Mouse (Mus musculus) MEL (cell line): ENCODE measurements around the gene Lrig3. TPM values are rescaled to one million over a fixed set of nuclear protein-coding genes. Genes with fewer than 3 reads are reported as not detected.

Source experiments
- DNase-seq: peaks from one replicate; pipeline ENCODE4 v3.0.0; 2011; ENCODE audit warnings: low read depth, low spot score
- H3K27ac ChIP-seq: 2 replicates; pipeline ENCODE4 v1.5.1; 2012; ENCODE audit warnings: low read depth, mild to moderate bottlenecking, control low read depth, low read length, moderate library complexity; ENCODE audit not compliant: control insufficient read depth
- H3K27me3 ChIP-seq, 2 experiments: fragments of 150-350 bp in 1 of 2; sonication (generic) in 1 of 2; 2 replicates each; pipeline ENCODE4 v1.6.1; 2012; ENCODE audit warnings: low read length in 2 of 2, mild to moderate bottlenecking in 2 of 2, improper control_type of control experiment in 1 of 2, moderate library complexity in 1 of 2; ENCODE audit not compliant: insufficient read depth in 2 of 2, control insufficient read depth in 1 of 2
- H3K36me3 ChIP-seq, 2 experiments: 2 replicates each; pipeline ENCODE4 v1.6.1; 2012 to 2014; ENCODE audit warnings: low read length in 2 of 2, improper control_type of control experiment in 1 of 2, inconsistent platforms in 1 of 2, mild to moderate bottlenecking in 1 of 2; ENCODE audit not compliant: insufficient read depth in 2 of 2, control insufficient read depth in 1 of 2
- H3K4me1 ChIP-seq, 2 experiments: fragments of 150-350 bp in 1 of 2; sonication (generic) in 1 of 2; 2 replicates each; pipeline ENCODE4 v1.6.1; 2012; ENCODE audit warnings: low read length in 2 of 2, improper control_type of control experiment in 1 of 2, mild to moderate bottlenecking in 1 of 2; ENCODE audit not compliant: insufficient read depth in 2 of 2, control insufficient read depth in 1 of 2
- H3K4me3 ChIP-seq, 2 experiments: fragments of 150-350 bp in 1 of 2; sonication (generic) in 1 of 2; 2 replicates each; pipeline ENCODE4 v1.5.1; 2012; ENCODE audit warnings: low read depth in 2 of 2, low read length in 2 of 2, mild to moderate bottlenecking in 2 of 2, moderate library complexity in 2 of 2, control low read depth in 1 of 2, improper control_type of control experiment in 1 of 2; ENCODE audit not compliant: control insufficient read depth in 1 of 2, insufficient read depth in 1 of 2
- H3K79me2 ChIP-seq: 2 replicates; pipeline ENCODE4 v1.6.1; 2012; ENCODE audit warnings: mild to moderate bottlenecking, low read length, moderate library complexity; ENCODE audit not compliant: control insufficient read depth, poor library complexity, insufficient read depth
- H3K9ac ChIP-seq: 2 replicates; pipeline ENCODE4 v1.6.1; 2012; ENCODE audit warnings: low read depth, mild to moderate bottlenecking, control low read depth, low read length, moderate library complexity; ENCODE audit not compliant: control insufficient read depth, poor library complexity, severe bottlenecking
- H3K9me3 ChIP-seq: fragments of 150-350 bp; sonication (generic); replicated peaks from 2 replicates; pipeline ENCODE4 v1.6.1; 2012; ENCODE audit warnings: mild to moderate bottlenecking, low read length, improper control_type of control experiment, moderate library complexity; ENCODE audit not compliant: insufficient read depth
- BHLHE40 ChIP-seq: IDR thresholded peaks from 2 replicates; pipeline ENCODE4 v1.6.1; 2012; ENCODE audit warnings: low read depth, mild to moderate bottlenecking, inconsistent platforms, low read length, improper control_type of control experiment, borderline replicate concordance
- CTCF ChIP-seq, 3 experiments: IDR thresholded peaks in 2 of 3; conservative IDR thresholded peaks in 1 of 3; 2 replicates each; pipeline ENCODE4 v1.5.1; 2011 to 2012; ENCODE audit warnings: low read length in 3 of 3, low read depth in 2 of 3, mild to moderate bottlenecking in 2 of 3, improper control_type of control experiment in 1 of 3, inconsistent platforms in 1 of 3, mixed read lengths in 1 of 3, moderate library complexity in 1 of 3; ENCODE audit not compliant: control insufficient read depth in 1 of 3, insufficient read depth in 1 of 3, poor library complexity in 1 of 3, severe bottlenecking in 1 of 3
- E2F4 ChIP-seq: IDR thresholded peaks from 2 replicates; pipeline ENCODE4 v1.6.1; 2011; ENCODE audit warnings: low read depth, low read length, improper control_type of control experiment, borderline replicate concordance
- ETS1 ChIP-seq: IDR thresholded peaks from 2 replicates; pipeline ENCODE4 v1.6.1; 2012; ENCODE audit warnings: low read depth, mild to moderate bottlenecking, inconsistent platforms, low read length, improper control_type of control experiment, moderate library complexity
- GABPA ChIP-seq: IDR thresholded peaks from 2 replicates; pipeline ENCODE4 v1.6.1; 2012; ENCODE audit warnings: low read depth, mild to moderate bottlenecking, inconsistent platforms, low read length, improper control_type of control experiment, moderate library complexity
- GATA1 ChIP-seq: IDR thresholded peaks from 2 replicates; pipeline ENCODE4 v1.6.1; 2011; ENCODE audit warnings: low read depth, low read length, improper control_type of control experiment
- HCFC1 ChIP-seq: IDR thresholded peaks from 2 replicates; pipeline ENCODE4 v1.6.1; 2012; ENCODE audit warnings: low read depth, mild to moderate bottlenecking, inconsistent platforms, low read length, improper control_type of control experiment, moderate library complexity
- JUND ChIP-seq: IDR thresholded peaks from 2 replicates; pipeline ENCODE4 v1.6.1; 2011; ENCODE audit warnings: low read depth, mild to moderate bottlenecking, improper control_type of control experiment, low read length
- MAFK ChIP-seq: IDR thresholded peaks from 2 replicates; pipeline ENCODE4 v1.6.1; 2011; ENCODE audit warnings: low read depth, mild to moderate bottlenecking, low read length, improper control_type of control experiment, borderline replicate concordance
- MAX ChIP-seq: IDR thresholded peaks from 2 replicates; pipeline ENCODE4 v1.6.1; 2011; ENCODE audit warnings: low read length, improper control_type of control experiment
- MAZ ChIP-seq: IDR thresholded peaks from 2 replicates; pipeline ENCODE4 v1.6.1; 2012; ENCODE audit warnings: low read depth, mild to moderate bottlenecking, inconsistent platforms, low read length, improper control_type of control experiment
- MEF2A ChIP-seq: IDR thresholded peaks from 2 replicates; pipeline ENCODE4 v1.6.1; 2014; ENCODE audit warnings: low read depth, mild to moderate bottlenecking, inconsistent platforms, low read length, improper control_type of control experiment; ENCODE audit not compliant: poor library complexity, insufficient replicate concordance, severe bottlenecking; ENCODE audit errors: extremely low read depth
- MYB ChIP-seq: IDR thresholded peaks from 2 replicates; pipeline ENCODE4 v1.6.1; 2011; ENCODE audit warnings: mild to moderate bottlenecking, low read depth, low read length, improper control_type of control experiment
- MYC ChIP-seq: IDR thresholded peaks from 2 replicates; pipeline ENCODE4 v1.6.1; 2011; ENCODE audit warnings: low read depth, mild to moderate bottlenecking, low read length, improper control_type of control experiment, moderate library complexity
- POLR2A ChIP-seq, 2 experiments: IDR thresholded peaks; 2 replicates each; pipeline ENCODE4 v1.6.1; 2011 to 2012; ENCODE audit warnings: low read length in 2 of 2, mild to moderate bottlenecking in 2 of 2, control low read depth in 1 of 2, improper control_type of control experiment in 1 of 2, low read depth in 1 of 2, moderate library complexity in 1 of 2; ENCODE audit not compliant: control insufficient read depth in 1 of 2, insufficient read depth in 1 of 2, poor library complexity in 1 of 2
- POLR2AphosphoS2 ChIP-seq: IDR thresholded peaks from 2 replicates; pipeline ENCODE4 v1.6.1; 2011; ENCODE audit warnings: low read length, improper control_type of control experiment
- POLR2AphosphoS5 ChIP-seq: IDR thresholded peaks from 2 replicates; pipeline ENCODE4 v1.6.1; 2012; ENCODE audit warnings: low read depth, borderline replicate concordance, mild to moderate bottlenecking, inconsistent platforms, low read length, moderate library complexity, mixed read lengths
- RAD21 ChIP-seq: IDR thresholded peaks from 2 replicates; pipeline ENCODE4 v1.6.1; 2011; ENCODE audit warnings: mild to moderate bottlenecking, low read depth, low read length, improper control_type of control experiment
- RCOR1 ChIP-seq: IDR thresholded peaks from 2 replicates; pipeline ENCODE4 v1.6.1; 2012; ENCODE audit warnings: low read depth, mild to moderate bottlenecking, inconsistent platforms, low read length, improper control_type of control experiment
- SIN3A ChIP-seq: IDR thresholded peaks from 2 replicates; pipeline ENCODE4 v1.6.1; 2012; ENCODE audit warnings: low read length, improper control_type of control experiment, inconsistent platforms
- TBP ChIP-seq: IDR thresholded peaks from 2 replicates; pipeline ENCODE4 v1.8.0; 2011; ENCODE audit warnings: low read depth, low read length, improper control_type of control experiment
- TCF12 ChIP-seq: IDR thresholded peaks from 2 replicates; pipeline ENCODE4 v1.6.1; 2014; ENCODE audit warnings: low read depth, mild to moderate bottlenecking, inconsistent platforms, low read length, improper control_type of control experiment, moderate library complexity
- UBTF ChIP-seq: IDR thresholded peaks from 2 replicates; pipeline ENCODE4 v1.6.1; 2012; ENCODE audit warnings: low read depth, mild to moderate bottlenecking, inconsistent platforms, low read length, improper control_type of control experiment, moderate library complexity, borderline replicate concordance; ENCODE audit not compliant: insufficient read depth
- USF1 ChIP-seq: IDR thresholded peaks from 2 replicates; pipeline ENCODE4 v1.6.1; 2014; ENCODE audit warnings: low read depth, mild to moderate bottlenecking, inconsistent platforms, low read length, improper control_type of control experiment, moderate library complexity
- ZKSCAN1 ChIP-seq: IDR thresholded peaks from 2 replicates; pipeline ENCODE4 v1.6.1; 2012; ENCODE audit warnings: low read depth, mild to moderate bottlenecking, inconsistent platforms, low read length, improper control_type of control experiment, moderate library complexity
- ZMIZ1 ChIP-seq: IDR thresholded peaks from 2 replicates; pipeline ENCODE4 v1.6.1; 2012; ENCODE audit warnings: low read depth, mild to moderate bottlenecking, inconsistent platforms, low read length, improper control_type of control experiment, moderate library complexity
- ZNF384 ChIP-seq: IDR thresholded peaks from 2 replicates; pipeline ENCODE4 v1.6.1; 2012; ENCODE audit warnings: low read depth, mild to moderate bottlenecking, inconsistent platforms, low read length, improper control_type of control experiment
- polyA plus RNA-seq, 2 experiments: library from polyadenylated mRNA; stranded (reverse) in 1 of 2; unstranded in 1 of 2; fragments of >175 nt in 1 of 2; fragments of >200 nt in 1 of 2; gene quantifications; 2 replicates each; pipeline versions ENCODE4 v1.2.1 to v1.2.4; 2012; ENCODE audit warnings: low replicate concordance in 2 of 2, low read depth in 1 of 2; ENCODE audit not compliant: insufficient read length in 2 of 2, insufficient read depth in 1 of 2, missing spikeins in 1 of 2
- total RNA-seq: library from RNA; depleted of rRNA; stranded (reverse); fragments of 300-350 nt; gene quantifications from 2 replicates; pipeline ENCODE4 v1.2.3, GENCODE M21; 2012

Gene Lrig3
- total and polyA plus RNA-seq, 3 experiments = not detected

GRCm38 (mm10) chr10:125964709-125965108 lies 1.3 kb upstream of the Lrig3 start:
- Histone ChIP-seq H3K4me1 (no peaks in the 10 kb centered on the region), H3K9me3 (no peaks in the 10 kb centered on the region), H3K27me3 (no peaks in the 10 kb centered on the region), H3K27ac (no peak overlapping the region), H3K4me3 (no peak overlapping the region), H3K9ac (no peak overlapping the region), H3K79me2 (no peaks in the 10 kb centered on the region), H3K36me3 (no peaks in the 10 kb centered on the region)
- TF ChIP-seq GABPA (no peak), MAFK (no peak), MAX (no peak), HCFC1 (no peak), JUND (no peak), MYB (no peak), SIN3A (no peak), POLR2AphosphoS2 (no peak), USF1 (no peak), E2F4 (no peak), ETS1 (no peak), POLR2AphosphoS5 (no peak), RCOR1 (no peak), UBTF (no peak), TBP (no peak), TCF12 (no peak), ZKSCAN1 (no peak), MEF2A (no peak)
- DNase-seq = no peak

GRCm38 (mm10) chr10:125966481-125967251 lies 698 bp downstream of the Lrig3 start:
- DNase-seq = no peak
- Histone ChIP-seq H3K4me1 (no peaks in the 10 kb centered on the region), H3K27ac (no peak overlapping the region), H3K4me3 (no peak overlapping the region), H3K9ac (no peak overlapping the region), H3K79me2 (no peaks in the 10 kb centered on the region), H3K9me3 (no peaks in the 10 kb centered on the region), H3K27me3 (no peaks in the 10 kb centered on the region), H3K36me3 (no peaks in the 10 kb centered on the region)
- TF ChIP-seq MAFK (no peak), GABPA (no peak), BHLHE40 (no peak), ZKSCAN1 (no peak), POLR2A (IDR thresholded peaks at IDR 0.05; ENCODE audit: control insufficient read depth in 1 of 2, insufficient read depth in 1 of 2, low read depth in 1 of 2, low read length in 2 of 2, poor library complexity in 1 of 2) (no peak), GATA1 (no peak), CTCF (IDR thresholded peaks at IDR 0.05 in 2 of 3, conservative IDR thresholded peaks at IDR 0.05 in 1 of 3; ENCODE audit: control insufficient read depth in 1 of 3, insufficient read depth in 1 of 3, low read depth in 2 of 3, low read length in 3 of 3, poor library complexity in 1 of 3, severe bottlenecking in 1 of 3) (no peak), POLR2AphosphoS5 (no peak), RAD21 (no peak), MAZ (no peak), TCF12 (no peak), TBP (no peak), MYC (no peak), ZNF384 (no peak), ZMIZ1 (no peak)
